Mouse (Mus musculus) splenic B cell, adult 2 months (primary cell): ENCODE results near the gene Ank2.

ENCODE experiments used
- DNase-seq: peaks from one replicate; pipeline ENCODE4 v3.0.0-alpha.2; 2011; ENCODE audit warnings: low read depth, low spot score
- H3K27me3 ChIP-seq: 2 replicates; pipeline ENCODE4 v1.6.1; 2012; ENCODE audit warnings: mild to moderate bottlenecking, low read length, moderate library complexity, mixed read lengths; ENCODE audit not compliant: control insufficient read depth, poor library complexity, insufficient read depth, severe bottlenecking
- H3K36me3 ChIP-seq: 2 replicates; pipeline ENCODE4 v1.6.1; 2012; ENCODE audit warnings: mild to moderate bottlenecking, low read length, moderate library complexity, mixed read lengths; ENCODE audit not compliant: control insufficient read depth, poor library complexity, insufficient read depth, severe bottlenecking

Gene Ank2

DNA sequence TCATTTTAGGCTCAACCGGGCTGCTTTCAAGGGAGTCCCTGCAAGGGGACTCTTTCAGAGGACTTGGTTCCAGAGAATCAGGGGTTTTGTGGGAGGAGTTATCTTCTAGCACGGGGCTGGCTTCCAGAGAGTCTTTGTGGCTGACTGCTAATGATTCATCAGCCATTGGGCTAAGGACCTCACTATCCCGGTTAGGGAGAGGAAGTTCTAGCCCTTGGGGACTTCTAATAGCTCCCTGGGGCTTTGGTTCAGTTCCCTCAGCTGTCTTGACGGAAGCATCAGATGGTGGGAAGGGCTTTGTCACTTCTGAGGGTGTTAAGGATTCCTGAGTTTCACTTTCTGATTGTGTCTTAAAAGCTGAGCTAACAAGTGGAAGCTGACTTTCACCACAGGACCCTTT is 554.3 kb downstream of the Ank2 start:
- H3K27me3 ChIP-seq: no peaks in the 10 kb centered on the region
- H3K36me3 ChIP-seq: no peaks in the 10 kb centered on the region
- peak; percentile 10 for DNase-seq

DNA sequence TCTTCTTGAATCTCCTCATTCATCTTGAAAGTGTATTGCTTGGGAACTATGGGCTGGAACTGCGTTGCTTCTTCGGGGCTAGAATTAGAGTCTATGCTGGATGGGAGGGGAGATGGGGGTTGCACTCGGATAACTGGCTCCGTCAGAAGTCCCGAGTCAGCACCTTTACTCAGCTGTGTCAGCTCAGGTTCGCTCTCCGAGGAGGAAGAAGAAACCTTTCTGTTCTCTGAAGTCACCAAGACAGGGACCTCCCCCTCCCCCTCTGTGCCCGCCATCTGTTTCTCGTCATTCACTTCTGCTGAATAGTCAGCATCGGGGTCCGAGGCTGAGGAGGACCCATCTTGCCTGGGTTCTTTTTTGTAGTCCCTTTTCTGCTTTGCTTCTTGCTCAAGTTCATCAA is 555.1 kb downstream of the Ank2 start:
- DNase-seq: no peak

DNA sequence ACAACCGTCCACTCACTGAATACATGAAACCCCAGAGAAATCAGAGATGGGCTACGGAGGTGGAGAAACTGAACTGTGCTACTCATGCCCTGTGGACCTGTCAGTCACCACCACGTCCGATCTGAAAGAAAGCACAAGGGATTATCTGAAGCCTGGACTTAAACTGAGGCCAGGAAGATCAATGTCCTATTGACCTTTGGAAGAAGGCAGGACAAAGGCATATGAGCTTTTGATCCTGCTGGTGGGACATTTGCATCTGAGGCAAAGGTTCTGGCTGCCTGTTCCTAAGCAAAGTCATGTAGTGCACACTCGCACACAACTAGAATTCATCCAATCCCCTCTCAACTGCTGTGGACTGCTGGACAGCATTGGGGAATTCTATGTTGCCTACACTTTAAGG is 558.7 kb downstream of the Ank2 start:
- DNase-seq: no peak
- H3K27me3 ChIP-seq: no peaks in the 10 kb centered on the region
- H3K36me3 ChIP-seq: no peaks in the 10 kb centered on the region

More for the DNA sequence above, 555.1 kb downstream of the Ank2 start:
- no peaks in the 10 kb centered on the region for H3K36me3 ChIP-seq
- no peaks in the 10 kb centered on the region for H3K27me3 ChIP-seq

DNA sequence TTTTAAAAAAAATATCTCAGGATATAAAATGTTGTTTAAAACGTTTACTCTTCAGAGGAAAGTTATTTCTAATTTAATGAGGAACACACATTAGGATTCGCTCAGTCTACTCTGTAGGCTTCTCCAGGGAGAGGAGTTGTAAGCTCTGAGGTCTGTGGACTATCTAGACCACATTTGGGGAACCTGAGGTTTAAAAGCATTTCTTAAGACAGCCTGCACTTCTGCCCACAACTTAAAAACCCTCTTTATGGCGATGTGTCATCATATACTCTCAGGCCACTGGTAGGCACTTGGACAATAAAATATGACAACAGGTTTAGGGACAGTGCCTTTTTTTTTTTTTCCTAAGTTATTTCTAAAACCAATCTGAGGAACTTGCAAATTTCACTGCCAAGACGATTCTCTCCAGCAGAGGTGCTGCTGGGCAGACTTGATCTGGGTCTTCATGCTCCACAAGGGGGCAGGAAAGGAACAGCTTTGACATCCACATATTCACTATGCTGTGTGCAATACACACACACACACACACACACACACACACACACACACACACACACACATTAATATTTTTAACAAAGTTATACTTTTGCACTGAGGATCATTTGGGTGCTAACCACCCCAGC is 567.2 kb downstream of the Ank2 start:
- H3K27me3 ChIP-seq: no peaks in the 10 kb centered on the region
- DNase-seq: peak; percentile 40

DNA sequence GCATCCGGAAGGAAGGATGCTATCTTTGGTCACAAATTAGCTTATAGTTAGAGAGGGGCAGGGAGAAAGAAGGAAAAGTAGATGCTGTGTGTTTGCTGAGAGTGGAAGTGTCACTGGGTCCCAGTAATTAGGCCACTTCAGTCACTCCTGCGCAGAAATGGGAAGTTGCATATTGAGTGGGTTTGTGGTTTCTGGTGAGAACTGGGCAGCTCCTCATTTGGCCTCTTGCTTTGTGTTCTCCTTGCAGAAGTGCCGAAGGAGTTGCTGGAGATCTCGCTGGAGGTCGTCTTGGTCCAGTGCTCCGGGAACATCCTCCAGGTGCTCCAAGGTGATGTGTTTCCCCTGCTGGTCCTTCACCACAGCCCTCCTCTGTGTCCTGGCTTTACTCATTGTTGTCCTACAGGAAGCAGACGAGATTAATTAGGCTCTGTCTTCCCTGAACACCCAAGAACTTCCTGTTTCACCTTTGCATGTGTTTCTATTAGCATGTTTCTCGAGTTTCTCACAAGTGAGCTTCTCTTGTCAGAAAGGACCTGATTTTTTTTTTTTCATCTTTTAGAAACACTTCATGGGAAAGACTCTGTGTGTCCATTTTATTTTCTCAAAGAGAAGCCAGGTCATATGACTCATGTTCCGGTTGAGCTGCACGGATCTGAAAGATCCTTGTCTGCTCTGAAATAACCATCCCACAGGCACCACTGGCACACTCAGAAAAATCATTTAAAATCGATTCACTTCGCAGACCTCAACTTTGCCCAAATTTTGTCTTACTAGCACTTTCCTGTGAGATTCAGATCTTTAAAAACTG is 575.4 kb downstream of the Ank2 start:
- H3K36me3 ChIP-seq: no peaks in the 10 kb centered on the region
- H3K27me3 ChIP-seq: no peaks in the 10 kb centered on the region
- peak; percentile 18 for DNase-seq

More for the DNA sequence above, 567.2 kb downstream of the Ank2 start:
- H3K36me3 ChIP-seq: no peaks in the 10 kb centered on the region

DNA sequence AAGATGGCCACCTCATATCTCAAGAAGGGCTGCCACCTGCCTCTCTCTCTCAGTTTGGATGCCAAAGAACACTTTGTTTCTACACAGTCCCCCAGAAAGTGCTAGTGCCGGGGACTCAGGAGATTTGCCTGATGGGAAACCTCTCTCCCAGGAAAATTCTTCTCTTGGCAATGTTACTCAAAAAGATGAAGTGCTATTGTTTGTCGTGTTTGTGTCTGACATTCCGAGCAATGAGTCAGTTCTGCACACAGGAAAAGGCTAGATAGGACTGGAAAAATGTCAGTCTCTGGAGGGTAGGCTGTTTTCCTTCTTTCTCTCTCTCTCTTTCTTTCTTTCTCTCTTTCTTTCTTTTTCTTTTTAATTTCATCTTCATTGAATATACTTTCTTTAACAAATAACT is 577.2 kb downstream of the Ank2 start:
- Histone ChIP-seq H3K36me3 (no peaks in the 10 kb centered on the region), H3K27me3 (no peaks in the 10 kb centered on the region)
- DNase-seq: no peak

DNA sequence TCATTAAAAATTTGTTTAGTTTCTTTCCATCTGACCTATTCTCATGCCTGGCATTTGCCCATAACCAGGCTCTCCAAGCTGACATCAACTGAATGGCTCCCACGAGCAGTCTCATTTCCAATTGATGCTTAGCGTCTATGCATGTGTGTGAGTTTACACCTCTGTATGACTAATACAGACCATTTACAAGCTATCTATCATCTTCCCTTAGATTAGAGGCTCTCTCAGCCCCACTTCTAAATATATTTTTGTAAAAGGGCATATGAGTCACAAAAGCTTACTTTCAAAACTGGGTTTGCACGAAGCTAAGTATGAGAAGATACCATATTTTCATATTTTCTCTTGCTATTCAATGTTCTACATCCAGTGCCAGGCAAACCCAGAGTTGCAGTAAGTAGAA is 578.9 kb downstream of the Ank2 start:
- Histone ChIP-seq H3K36me3 (no peaks in the 10 kb centered on the region), H3K27me3 (no peaks in the 10 kb centered on the region)
- DNase-seq: no peak

DNA sequence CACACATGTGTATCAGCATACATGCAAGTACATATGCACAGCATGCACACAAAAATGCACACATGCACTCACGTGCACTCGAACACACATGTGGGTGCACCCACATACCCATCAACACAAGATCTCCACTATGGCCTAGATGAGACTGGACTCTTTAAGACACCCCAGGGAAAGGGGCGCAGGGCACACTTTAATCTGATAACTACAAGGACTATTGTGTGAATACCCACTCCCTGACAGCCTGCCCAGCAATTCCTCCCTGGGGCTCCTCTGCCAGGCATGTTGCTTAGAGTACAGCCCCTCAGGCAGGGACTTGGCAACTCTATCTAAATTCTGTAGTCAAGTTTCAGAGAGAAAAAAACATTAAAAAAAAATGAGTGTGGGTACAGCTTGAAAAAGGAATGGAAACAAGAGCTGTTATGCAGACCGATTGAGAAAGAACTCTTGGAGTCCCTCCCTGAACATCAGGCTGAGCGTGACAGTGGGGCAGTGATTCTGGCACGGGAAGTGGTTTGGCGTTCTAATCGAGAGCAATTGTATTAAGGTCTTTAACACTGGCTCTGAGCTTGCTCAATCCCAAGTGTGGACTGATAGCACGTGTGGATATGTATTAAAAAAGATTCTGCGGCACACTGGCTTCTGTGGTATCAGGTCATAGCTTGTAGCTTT is 580.2 kb downstream of the Ank2 start:
- DNase-seq: no peak
- Histone ChIP-seq H3K27me3 (no peaks in the 10 kb centered on the region), H3K36me3 (no peaks in the 10 kb centered on the region)

DNA sequence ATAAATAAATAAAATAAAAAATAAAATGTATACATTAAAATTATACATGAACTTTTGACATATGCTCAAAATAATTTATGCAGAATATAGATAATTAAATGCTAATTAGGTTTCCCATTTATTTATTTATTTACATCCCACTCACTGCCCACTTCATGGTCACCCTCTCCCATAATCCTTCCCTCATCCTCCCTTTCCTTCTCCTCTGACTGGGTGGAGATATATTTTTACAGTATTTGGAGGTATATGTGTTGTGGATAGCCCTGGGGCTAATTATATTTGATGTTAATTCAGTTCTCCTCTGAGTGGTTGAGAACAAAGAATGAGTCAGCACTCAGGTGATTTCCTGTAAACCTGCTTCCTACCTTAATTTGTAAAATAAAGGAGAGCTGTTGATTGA is 582.8 kb downstream of the Ank2 start:
- Histone ChIP-seq H3K27me3 (no peaks in the 10 kb centered on the region), H3K36me3 (no peaks in the 10 kb centered on the region)
- no peak for DNase-seq

DNA sequence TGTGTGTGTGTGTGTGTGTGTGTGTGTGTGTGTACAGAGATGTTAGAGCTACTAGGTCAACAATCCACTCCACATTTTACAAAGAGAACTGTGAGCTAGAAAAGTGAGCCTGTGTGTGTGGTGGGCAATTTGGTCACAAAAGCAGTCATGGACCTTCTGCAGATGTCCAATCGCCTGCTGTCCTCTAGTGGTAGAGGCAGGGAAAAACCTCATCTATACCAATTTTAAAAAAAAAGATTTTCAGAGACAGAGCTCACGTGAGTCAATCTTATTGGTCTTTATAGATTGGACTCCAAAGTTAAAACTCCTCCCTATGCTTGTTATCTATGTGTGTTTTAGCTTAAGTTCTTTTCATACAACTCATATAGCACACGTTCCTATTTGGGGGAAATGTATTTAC is 595.6 kb downstream of the Ank2 start:
- no peaks in the 10 kb centered on the region for H3K27me3 ChIP-seq
- no peaks in the 10 kb centered on the region for H3K36me3 ChIP-seq
- DNase-seq: peak; percentile 80

DNA sequence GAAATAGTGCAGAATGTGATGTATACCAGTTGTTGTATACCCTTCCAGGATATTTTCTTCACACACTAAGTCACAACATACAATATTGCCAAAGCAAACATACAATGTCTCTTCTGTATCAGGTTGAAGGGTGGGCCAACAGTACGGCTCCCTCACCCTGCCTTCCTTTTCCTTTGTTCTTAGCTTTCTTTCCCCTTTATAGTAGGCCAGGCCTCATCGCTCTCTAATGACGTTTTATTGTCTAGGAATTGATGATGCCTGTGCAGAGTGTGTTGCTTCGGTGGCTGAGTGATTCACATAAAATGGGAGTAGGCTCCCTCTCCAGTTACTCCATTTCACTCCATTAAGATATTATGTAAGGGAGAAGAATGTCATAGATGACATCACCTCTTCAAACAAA is 612.5 kb downstream of the Ank2 start:
- Histone ChIP-seq H3K36me3 (no peaks in the 10 kb centered on the region), H3K27me3 (no peaks in the 10 kb centered on the region)
- DNase-seq: no peak

DNA sequence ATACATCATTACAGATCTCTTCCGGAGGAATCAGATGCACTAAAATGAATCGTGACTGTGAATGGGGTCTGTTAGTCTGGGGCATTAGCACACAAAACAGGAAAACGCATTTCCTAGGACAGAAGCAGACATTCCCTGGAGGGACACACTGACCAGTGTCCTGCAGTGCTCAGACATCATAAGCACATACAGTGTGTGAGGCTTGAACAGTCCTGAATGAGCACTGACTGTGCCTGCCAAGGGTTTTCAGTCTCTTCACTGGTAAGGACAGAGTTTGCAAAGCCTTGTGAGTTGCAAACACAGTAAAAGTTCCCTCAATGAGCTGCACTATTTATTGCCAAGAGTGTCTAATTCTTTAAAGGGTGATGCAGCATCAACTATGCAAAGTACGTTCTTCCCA is 613.1 kb downstream of the Ank2 start:
- H3K27me3 ChIP-seq: no peaks in the 10 kb centered on the region
- H3K36me3 ChIP-seq: no peaks in the 10 kb centered on the region
- DNase-seq: no peak

DNA sequence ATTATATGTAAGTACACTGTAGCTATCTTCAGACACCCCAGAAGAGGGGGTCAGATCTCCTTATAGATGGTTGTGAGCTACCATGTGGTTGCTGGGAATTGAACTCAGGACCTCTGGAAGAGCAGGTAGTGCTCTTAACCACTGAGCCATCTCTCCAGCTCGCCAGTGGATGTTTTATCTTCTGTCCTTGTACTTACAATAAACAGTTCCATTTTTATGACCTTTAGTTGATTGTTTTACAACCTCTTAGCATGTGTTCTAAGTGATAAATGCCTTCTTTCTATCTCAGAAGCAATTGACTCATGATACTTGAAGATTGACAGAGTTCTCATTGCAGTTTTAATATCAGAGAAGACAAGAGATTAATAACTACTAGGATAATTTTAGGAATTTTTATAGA is 620.9 kb downstream of the Ank2 start:
- Histone ChIP-seq H3K27me3 (no peaks in the 10 kb centered on the region), H3K36me3 (no peaks in the 10 kb centered on the region)
- no peak for DNase-seq
